Mouse (Mus musculus): ENCODE data around the gene Adamtsl1.

The Adamtsl1 gene

DNA sequence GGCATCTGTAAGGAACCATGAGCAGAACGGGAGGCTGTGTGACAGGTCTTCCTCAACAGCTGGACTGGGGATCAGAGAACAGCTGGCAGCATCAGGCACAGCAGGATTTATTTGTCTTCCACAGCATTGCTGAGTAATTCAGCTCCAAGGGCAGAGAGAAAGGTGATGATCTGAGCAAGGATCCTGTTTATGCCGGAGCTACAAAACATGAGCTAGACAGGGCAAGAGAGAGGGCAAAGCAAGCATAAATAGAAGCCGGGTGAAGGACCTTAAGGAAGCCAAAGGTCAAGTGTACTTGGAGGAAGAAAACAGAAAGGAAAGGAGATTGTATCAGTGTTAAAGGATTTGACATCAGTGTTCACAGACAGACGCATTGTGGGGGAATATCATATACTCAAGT lies 158.3 kb downstream of the Adamtsl1 start:
- no peak for DNase-seq (ENCODE audit: low read depth)

DNA sequence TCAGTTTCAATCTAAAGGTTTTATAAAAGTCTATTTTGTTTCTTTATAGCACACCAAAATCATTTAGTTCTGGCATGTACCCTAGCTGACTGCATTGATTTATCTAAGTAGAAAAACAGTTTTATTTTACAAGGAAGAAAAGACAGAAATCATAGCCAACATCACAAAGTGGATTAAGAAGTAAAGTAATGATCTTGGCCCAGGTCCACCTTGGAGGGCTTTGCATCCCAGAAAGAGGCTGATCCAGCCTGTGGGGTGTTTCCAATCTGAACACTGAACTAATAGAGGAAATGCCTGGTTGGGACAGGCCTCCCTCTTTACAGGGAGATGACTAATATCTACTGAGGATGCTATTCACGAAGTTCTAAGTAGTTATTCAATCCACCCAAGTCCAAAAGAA lies 163.6 kb downstream of the Adamtsl1 start:
- no peak for DNase-seq (ENCODE audit: low read depth)

DNA sequence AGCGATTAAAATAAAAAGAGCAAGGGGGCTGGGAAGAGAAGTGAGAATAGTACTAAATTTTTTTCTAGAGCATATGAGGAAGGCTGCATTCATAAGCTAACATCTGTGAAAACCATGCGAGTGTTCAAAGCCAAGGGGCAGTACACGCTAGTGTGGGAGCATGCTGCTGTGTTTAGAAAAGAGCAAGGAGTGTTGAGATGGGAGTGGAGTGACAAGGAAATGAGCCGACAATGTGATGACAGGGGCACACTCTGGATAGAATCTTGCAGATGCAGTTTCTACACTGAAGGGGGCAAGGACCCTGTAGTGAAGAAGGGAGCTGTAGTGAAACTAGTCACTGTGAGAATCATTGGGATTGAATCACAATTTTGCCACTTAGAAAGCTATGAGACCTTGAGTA lies 172.2 kb downstream of the Adamtsl1 start:
- no peak for DNase-seq (ENCODE audit: low read depth)

DNA sequence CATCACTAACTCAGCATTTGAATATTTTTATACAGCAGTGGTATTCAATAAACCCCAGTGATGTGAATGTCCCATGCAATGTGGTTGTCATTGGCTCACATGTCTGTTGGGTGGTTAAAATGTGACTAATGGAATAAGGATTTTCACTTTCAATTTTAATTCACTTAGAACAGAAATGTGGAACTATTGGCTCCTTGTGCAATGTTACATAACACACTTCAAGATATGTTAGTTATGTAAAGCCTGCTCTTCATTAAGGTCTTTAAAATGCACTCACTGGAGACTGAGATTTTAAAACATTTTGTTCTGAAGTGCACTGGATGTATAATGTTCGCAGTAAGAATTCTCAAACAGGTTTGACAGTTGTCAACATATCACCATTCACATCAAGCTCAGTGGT lies 181.3 kb downstream of the Adamtsl1 start:
- DNase-seq (ENCODE audit: low read depth) = no peak

- no peak for DNase-seq (ENCODE audit: low read depth)
Measured at GRCm38 (mm10) chr4:85707352-85708057, 193.5 kb downstream of the Adamtsl1 start.

GRCm38 (mm10) chr4:85709636-85710035 lies 195.7 kb downstream of the Adamtsl1 start:
- DNase-seq (ENCODE audit: low read depth) = peak; percentile 7

- DNase-seq (ENCODE audit: low read depth) = no peak
Measured at GRCm38 (mm10) chr4:85724999-85725398, 211.0 kb downstream of the Adamtsl1 start.

DNA sequence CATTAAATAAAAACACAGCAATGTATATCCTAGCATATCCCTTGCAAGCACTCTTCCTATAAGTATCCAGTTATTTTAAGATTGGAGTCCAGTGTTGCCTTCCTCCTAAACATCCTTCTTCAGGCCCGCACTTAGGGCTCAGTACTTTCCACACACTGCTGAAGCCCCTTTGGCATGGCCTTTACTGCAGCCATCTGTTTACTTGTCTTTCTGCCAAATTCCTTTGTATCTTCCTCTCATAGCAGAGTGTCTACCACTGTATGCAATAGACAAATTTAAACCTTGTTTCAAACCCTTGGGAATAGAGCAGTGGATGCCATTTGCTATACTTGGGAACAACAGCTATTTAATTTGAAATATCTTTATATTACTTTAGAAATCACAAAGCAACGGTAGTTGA lies 213.8 kb downstream of the Adamtsl1 start:
- no peak for DNase-seq (ENCODE audit: low read depth)

DNA sequence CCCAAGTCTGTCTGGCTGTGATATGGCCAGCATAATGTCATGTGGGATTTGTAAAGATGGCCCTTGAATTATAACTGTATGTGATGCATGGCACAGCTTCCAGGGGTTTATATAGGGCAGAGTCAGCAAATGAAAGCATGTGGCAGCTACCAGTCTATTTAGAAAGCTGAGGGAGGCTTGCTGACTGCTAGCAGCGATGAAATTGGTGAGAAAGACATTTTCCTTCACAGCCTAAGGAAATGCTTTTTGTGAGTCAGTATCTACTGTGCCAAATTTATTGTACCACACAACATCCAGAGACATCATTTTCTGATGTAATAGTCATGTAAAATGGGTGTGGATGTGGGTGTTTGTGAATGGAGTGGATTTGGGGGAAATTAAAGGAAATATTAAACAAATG lies 214.4 kb downstream of the Adamtsl1 start:
- no peak for DNase-seq (ENCODE audit: low read depth)

DNA sequence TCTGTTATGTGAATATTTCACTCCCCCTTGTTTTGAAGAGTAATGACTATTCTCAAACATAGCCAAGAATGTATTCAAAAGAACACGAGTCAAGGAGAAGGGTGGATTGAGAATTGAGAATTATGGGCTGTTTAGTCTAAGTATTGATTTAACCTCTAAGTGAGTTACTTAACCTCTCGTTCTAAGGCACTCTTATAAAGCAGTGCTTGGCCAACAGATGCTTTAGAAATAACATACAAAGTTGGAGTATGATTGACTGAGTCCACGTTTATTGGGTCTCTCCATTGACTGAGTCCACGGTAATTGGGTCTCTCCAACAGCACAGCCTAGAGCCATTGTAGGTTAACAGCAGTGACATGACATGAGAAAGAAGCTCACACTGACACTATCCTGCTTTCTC lies 226.5 kb downstream of the Adamtsl1 start:
- no peak for DNase-seq (ENCODE audit: low read depth)

DNA sequence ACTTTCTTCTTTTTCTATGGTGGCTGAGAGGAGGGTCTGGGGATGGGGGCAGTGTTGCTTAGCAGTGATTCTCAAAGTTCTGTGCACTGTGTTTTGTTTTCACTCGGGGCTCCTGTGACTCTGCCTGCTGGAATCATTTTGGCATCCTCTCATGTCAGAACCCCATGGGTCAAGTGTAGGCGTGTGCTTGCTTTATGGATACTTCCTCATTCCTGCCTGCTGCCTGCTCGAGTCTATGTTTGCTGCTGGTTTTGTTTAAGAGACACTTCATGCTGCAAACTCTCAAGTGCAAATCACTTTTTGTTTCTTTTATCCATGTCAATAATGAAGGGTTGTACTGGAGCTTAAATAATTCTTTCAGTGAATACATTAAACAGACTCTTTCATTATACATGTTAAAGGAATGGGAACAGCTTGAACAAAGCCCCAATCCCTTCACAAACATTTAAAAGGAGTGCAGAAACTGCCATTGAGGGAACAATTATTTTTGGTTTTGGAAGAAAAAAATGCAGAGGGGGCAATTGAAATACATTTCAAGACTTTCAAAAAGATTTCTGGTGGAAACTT lies 227.9 kb downstream of the Adamtsl1 start:
- DNase-seq (ENCODE audit: low read depth) = no peak

DNA sequence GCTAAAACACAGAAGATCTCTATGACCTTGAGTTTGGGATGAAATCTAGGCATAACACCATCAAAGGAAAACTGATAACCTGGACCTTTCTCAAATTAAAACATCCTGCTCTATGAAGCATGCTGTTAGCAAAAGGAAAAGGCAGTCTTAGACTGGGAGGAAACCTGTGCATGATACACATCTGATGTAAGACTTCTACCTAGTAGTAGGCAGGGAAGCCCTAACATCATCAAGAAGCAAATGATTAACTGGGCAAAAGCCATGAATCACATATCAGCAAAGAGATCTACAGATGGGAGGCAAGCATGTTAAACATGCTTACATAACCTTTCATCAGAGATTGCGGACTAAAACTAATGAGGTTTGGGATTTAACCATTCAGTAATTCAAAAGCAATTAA lies 229.5 kb downstream of the Adamtsl1 start:
- no peak for DNase-seq (ENCODE audit: low read depth)

- no peak for DNase-seq (ENCODE audit: low read depth)
Measured at GRCm38 (mm10) chr4:85762684-85763083, 248.7 kb downstream of the Adamtsl1 start.

GRCm38 (mm10) chr4:85763161-85764014 lies 249.4 kb downstream of the Adamtsl1 start:
- no peak for DNase-seq (ENCODE audit: low read depth)

GRCm38 (mm10) chr4:85764015-85764450 lies 250.1 kb downstream of the Adamtsl1 start:
- DNase-seq (ENCODE audit: low read depth) = no peak

GRCm38 (mm10) chr4:85764476-85764875 lies 250.5 kb downstream of the Adamtsl1 start:
- no peak for DNase-seq (ENCODE audit: low read depth)

GRCm38 (mm10) chr4:85767666-85768065 lies 253.7 kb downstream of the Adamtsl1 start:
- no peak for DNase-seq (ENCODE audit: low read depth)

DNA sequence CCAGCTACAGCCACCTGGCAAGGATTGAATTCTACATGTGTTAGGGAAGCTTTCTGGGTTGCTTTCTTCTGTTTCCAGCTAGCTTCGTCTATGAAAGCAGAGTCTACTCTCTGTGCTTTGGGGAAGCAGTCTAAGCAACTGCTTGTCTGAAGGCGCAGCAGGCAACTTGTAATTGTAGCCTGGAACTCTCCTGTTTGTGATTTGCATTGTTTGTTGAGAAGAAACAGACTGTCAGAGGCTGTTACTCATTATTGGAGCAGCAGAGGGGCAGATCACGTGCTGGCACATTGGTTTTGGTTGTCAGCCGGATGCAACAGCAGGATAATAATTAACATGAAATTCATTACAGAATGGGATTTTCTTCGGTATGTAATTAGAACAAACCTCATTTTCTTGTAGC lies 254.1 kb downstream of the Adamtsl1 start:
- DNase-seq (ENCODE audit: low read depth) = no peak

DNA sequence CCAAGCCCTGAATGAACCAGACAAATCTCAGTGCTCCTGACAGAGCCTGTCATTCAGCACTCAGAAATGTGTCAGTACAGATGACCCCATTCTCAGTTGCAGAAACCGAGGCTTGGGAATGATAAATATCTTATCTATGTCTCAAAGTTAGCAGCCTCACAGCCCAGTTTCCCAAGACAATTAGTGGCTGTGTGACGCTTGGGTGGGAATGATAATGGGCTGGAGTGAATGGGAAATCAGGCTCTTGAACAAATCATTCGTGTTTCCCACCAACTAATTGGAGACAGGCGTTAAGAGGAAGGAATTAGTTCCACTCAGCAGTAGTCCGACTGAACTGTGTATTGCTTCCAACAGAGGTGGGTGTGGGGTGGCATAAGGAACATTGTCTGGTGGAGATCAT lies 268.5 kb downstream of the Adamtsl1 start:
- no peak for DNase-seq (ENCODE audit: low read depth)

- no peak for DNase-seq (ENCODE audit: low read depth)
Measured at GRCm38 (mm10) chr4:85783768-85784379, 269.9 kb downstream of the Adamtsl1 start.

DNA sequence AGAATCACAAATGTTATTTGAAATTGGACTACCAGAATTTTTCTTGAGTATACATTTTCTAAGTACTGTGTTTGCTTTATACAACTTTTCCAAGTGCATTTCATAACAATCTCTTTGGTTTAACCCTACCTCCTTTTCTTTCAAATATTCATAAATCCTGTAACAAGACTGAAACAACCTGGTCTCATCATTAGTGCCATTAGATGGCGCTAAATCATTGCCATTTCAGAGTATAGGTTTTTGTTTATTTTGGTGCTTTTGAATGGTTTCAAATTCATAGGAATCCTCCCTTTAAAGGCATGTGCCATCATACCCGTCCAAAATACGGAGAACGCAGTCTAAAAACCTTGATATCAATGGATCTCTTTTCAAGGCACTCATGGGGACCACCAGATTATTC lies 270.5 kb downstream of the Adamtsl1 start:
- no peak for DNase-seq (ENCODE audit: low read depth)

GRCm38 (mm10) chr4:85790226-85790625 lies 276.3 kb downstream of the Adamtsl1 start:
- DNase-seq (ENCODE audit: low read depth) = no peak

DNA sequence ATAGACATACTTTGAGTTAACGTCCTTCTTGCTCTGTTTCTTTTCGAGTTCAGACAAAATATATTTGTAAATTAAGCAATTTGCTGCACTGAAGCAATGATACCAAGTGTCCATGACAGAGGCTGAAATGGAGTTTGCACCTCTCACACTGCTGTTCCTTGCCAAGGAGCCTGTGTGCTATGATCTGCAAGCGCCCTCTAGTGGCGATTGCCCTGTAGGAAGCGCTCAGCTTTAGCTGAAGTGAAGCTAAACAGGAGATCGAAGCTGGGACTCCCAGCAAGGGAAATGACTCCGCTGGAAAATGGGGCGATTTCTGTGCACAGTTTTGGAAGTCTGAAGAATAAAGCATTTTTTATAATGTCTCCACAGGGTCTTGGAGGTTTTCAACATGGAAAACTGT lies 287.8 kb downstream of the Adamtsl1 start:
- DNase-seq (ENCODE audit: low read depth) = peak; percentile 47

Measured in c-Kit-positive CD71-negative TER-119-negative erythroid progenitor cells, embryonic 14.5 days (primary cell).